Mouse (Mus musculus): Measurements from ENCODE around the gene Mef2a.

The Mef2a gene

GRCm38 (mm10) chr7:67372729-67373583 lies at the start of gene Mef2a:
TSS of gene Mef2a (minus strand) at chr7:67372858.
- DNase-seq (ENCODE audit: low read depth), result peak; percentile 93

- peak; percentile 41 for DNase-seq (ENCODE audit: low read depth)
Observed at GRCm38 (mm10) chr7:67421476-67422186, 49.0 kb upstream of the Mef2a start.

- no peak for DNase-seq (ENCODE audit: low read depth)
Observed at GRCm38 (mm10) chr7:67421088-67421475, 48.4 kb upstream of the Mef2a start.

GRCm38 (mm10) chr7:67419591-67420314 lies 47.1 kb upstream of the Mef2a start:
- no peak for DNase-seq (ENCODE audit: low read depth)

GRCm38 (mm10) chr7:67418122-67418521 lies 45.5 kb upstream of the Mef2a start:
- no peak for DNase-seq (ENCODE audit: low read depth)

- DNase-seq (ENCODE audit: low read depth), result no peak
Observed at GRCm38 (mm10) chr7:67414766-67415165, 42.1 kb upstream of the Mef2a start.

- no peak for DNase-seq (ENCODE audit: low read depth)
Observed at GRCm38 (mm10) chr7:67412686-67413085, 40.0 kb upstream of the Mef2a start.

GRCm38 (mm10) chr7:67407019-67407418 lies 34.4 kb upstream of the Mef2a start:
- peak; percentile 54 for DNase-seq (ENCODE audit: low read depth)

- DNase-seq (ENCODE audit: low read depth), result no peak
Observed at GRCm38 (mm10) chr7:67404176-67404575, 31.5 kb upstream of the Mef2a start.

GRCm38 (mm10) chr7:67402353-67402752 lies 29.7 kb upstream of the Mef2a start:
- DNase-seq (ENCODE audit: low read depth), result no peak

- DNase-seq (ENCODE audit: low read depth), result no peak
Observed at GRCm38 (mm10) chr7:67401379-67401778, 28.7 kb upstream of the Mef2a start.

GRCm38 (mm10) chr7:67390760-67391159 lies 18.1 kb upstream of the Mef2a start:
- DNase-seq (ENCODE audit: low read depth), result no peak

- no peak for DNase-seq (ENCODE audit: low read depth)
Observed at GRCm38 (mm10) chr7:67390095-67390494, 17.4 kb upstream of the Mef2a start.

- no peak for DNase-seq (ENCODE audit: low read depth)
Observed at GRCm38 (mm10) chr7:67384942-67385872, 12.5 kb upstream of the Mef2a start.

GRCm38 (mm10) chr7:67380174-67381129 lies 7.8 kb upstream of the Mef2a start:
- peak; percentile 50 for DNase-seq (ENCODE audit: low read depth)

GRCm38 (mm10) chr7:67376796-67377195 lies 4.1 kb upstream of the Mef2a start:
- DNase-seq (ENCODE audit: low read depth), result no peak

- DNase-seq (ENCODE audit: low read depth), result peak; percentile 81
Observed at GRCm38 (mm10) chr7:67373975-67374374, 1.3 kb upstream of the Mef2a start.

- peak; percentile 52 for DNase-seq (ENCODE audit: low read depth)
Observed at GRCm38 (mm10) chr7:67373584-67373960, 914 bp upstream of the Mef2a start.

GRCm38 (mm10) chr7:67371891-67372672 lies 576 bp downstream of the Mef2a start:
- no peak for DNase-seq (ENCODE audit: low read depth)
